Mouse (Mus musculus) MEL (cell line): ENCODE results near the gene Farp1. TPM values are rescaled to one million over a fixed set of nuclear protein-coding genes. Genes with fewer than 3 reads are reported as not detected.

Experiments used
- DNase-seq: peaks from one replicate; pipeline ENCODE4 v3.0.0; 2011; ENCODE audit warnings: low read depth, low spot score
- H3K27ac ChIP-seq: 2 replicates; pipeline ENCODE4 v1.5.1; 2012; ENCODE audit warnings: low read depth, mild to moderate bottlenecking, control low read depth, low read length, moderate library complexity; ENCODE audit not compliant: control insufficient read depth
- H3K27me3 ChIP-seq, 2 experiments: fragments of 150-350 bp in 1 of 2; sonication (generic) in 1 of 2; 2 replicates each; pipeline ENCODE4 v1.6.1; 2012; ENCODE audit warnings: low read length in 2 of 2, mild to moderate bottlenecking in 2 of 2, improper control_type of control experiment in 1 of 2, moderate library complexity in 1 of 2; ENCODE audit not compliant: insufficient read depth in 2 of 2, control insufficient read depth in 1 of 2
- H3K36me3 ChIP-seq, 2 experiments: 2 replicates each; pipeline ENCODE4 v1.6.1; 2012 to 2014; ENCODE audit warnings: low read length in 2 of 2, improper control_type of control experiment in 1 of 2, inconsistent platforms in 1 of 2, mild to moderate bottlenecking in 1 of 2; ENCODE audit not compliant: insufficient read depth in 2 of 2, control insufficient read depth in 1 of 2
- H3K4me1 ChIP-seq, 2 experiments: fragments of 150-350 bp in 1 of 2; sonication (generic) in 1 of 2; 2 replicates each; pipeline ENCODE4 v1.6.1; 2012; ENCODE audit warnings: low read length in 2 of 2, improper control_type of control experiment in 1 of 2, mild to moderate bottlenecking in 1 of 2; ENCODE audit not compliant: insufficient read depth in 2 of 2, control insufficient read depth in 1 of 2
- H3K4me3 ChIP-seq, 2 experiments: fragments of 150-350 bp in 1 of 2; sonication (generic) in 1 of 2; 2 replicates each; pipeline ENCODE4 v1.5.1; 2012; ENCODE audit warnings: low read depth in 2 of 2, low read length in 2 of 2, mild to moderate bottlenecking in 2 of 2, moderate library complexity in 2 of 2, control low read depth in 1 of 2, improper control_type of control experiment in 1 of 2; ENCODE audit not compliant: control insufficient read depth in 1 of 2, insufficient read depth in 1 of 2
- H3K79me2 ChIP-seq: 2 replicates; pipeline ENCODE4 v1.6.1; 2012; ENCODE audit warnings: mild to moderate bottlenecking, low read length, moderate library complexity; ENCODE audit not compliant: control insufficient read depth, poor library complexity, insufficient read depth
- H3K9ac ChIP-seq: 2 replicates; pipeline ENCODE4 v1.6.1; 2012; ENCODE audit warnings: low read depth, mild to moderate bottlenecking, control low read depth, low read length, moderate library complexity; ENCODE audit not compliant: control insufficient read depth, poor library complexity, severe bottlenecking
- H3K9me3 ChIP-seq: fragments of 150-350 bp; sonication (generic); replicated peaks from 2 replicates; pipeline ENCODE4 v1.6.1; 2012; ENCODE audit warnings: mild to moderate bottlenecking, low read length, improper control_type of control experiment, moderate library complexity; ENCODE audit not compliant: insufficient read depth
- CHD2 ChIP-seq: IDR thresholded peaks from 2 replicates; pipeline ENCODE4 v1.6.1; 2011; ENCODE audit warnings: low read length, improper control_type of control experiment
- E2F4 ChIP-seq: IDR thresholded peaks from 2 replicates; pipeline ENCODE4 v1.6.1; 2011; ENCODE audit warnings: low read depth, low read length, improper control_type of control experiment, borderline replicate concordance
- EP300 ChIP-seq, 2 experiments: IDR thresholded peaks; 2 replicates each; pipeline ENCODE4 v1.6.1; 2011; ENCODE audit warnings: improper control_type of control experiment in 2 of 2, low read length in 2 of 2, low read depth in 1 of 2, mild to moderate bottlenecking in 1 of 2
- ETS1 ChIP-seq: IDR thresholded peaks from 2 replicates; pipeline ENCODE4 v1.6.1; 2012; ENCODE audit warnings: low read depth, mild to moderate bottlenecking, inconsistent platforms, low read length, improper control_type of control experiment, moderate library complexity
- GABPA ChIP-seq: IDR thresholded peaks from 2 replicates; pipeline ENCODE4 v1.6.1; 2012; ENCODE audit warnings: low read depth, mild to moderate bottlenecking, inconsistent platforms, low read length, improper control_type of control experiment, moderate library complexity
- JUND ChIP-seq: IDR thresholded peaks from 2 replicates; pipeline ENCODE4 v1.6.1; 2011; ENCODE audit warnings: low read depth, mild to moderate bottlenecking, improper control_type of control experiment, low read length
- MAFK ChIP-seq: IDR thresholded peaks from 2 replicates; pipeline ENCODE4 v1.6.1; 2011; ENCODE audit warnings: low read depth, mild to moderate bottlenecking, low read length, improper control_type of control experiment, borderline replicate concordance
- MAX ChIP-seq: IDR thresholded peaks from 2 replicates; pipeline ENCODE4 v1.6.1; 2011; ENCODE audit warnings: low read length, improper control_type of control experiment
- MEF2A ChIP-seq: IDR thresholded peaks from 2 replicates; pipeline ENCODE4 v1.6.1; 2014; ENCODE audit warnings: low read depth, mild to moderate bottlenecking, inconsistent platforms, low read length, improper control_type of control experiment; ENCODE audit not compliant: poor library complexity, insufficient replicate concordance, severe bottlenecking; ENCODE audit errors: extremely low read depth
- NRF1 ChIP-seq: IDR thresholded peaks from 2 replicates; pipeline ENCODE4 v1.6.1; 2014; ENCODE audit warnings: low read depth, mild to moderate bottlenecking, inconsistent platforms, low read length, improper control_type of control experiment, moderate library complexity; ENCODE audit not compliant: poor library complexity, insufficient read depth, severe bottlenecking
- POLR2A ChIP-seq, 2 experiments: IDR thresholded peaks; 2 replicates each; pipeline ENCODE4 v1.6.1; 2011 to 2012; ENCODE audit warnings: low read length in 2 of 2, mild to moderate bottlenecking in 2 of 2, control low read depth in 1 of 2, improper control_type of control experiment in 1 of 2, low read depth in 1 of 2, moderate library complexity in 1 of 2; ENCODE audit not compliant: control insufficient read depth in 1 of 2, insufficient read depth in 1 of 2, poor library complexity in 1 of 2
- RAD21 ChIP-seq: IDR thresholded peaks from 2 replicates; pipeline ENCODE4 v1.6.1; 2011; ENCODE audit warnings: mild to moderate bottlenecking, low read depth, low read length, improper control_type of control experiment
- SIN3A ChIP-seq: IDR thresholded peaks from 2 replicates; pipeline ENCODE4 v1.6.1; 2012; ENCODE audit warnings: low read length, improper control_type of control experiment, inconsistent platforms
- SMC3 ChIP-seq: IDR thresholded peaks from 2 replicates; pipeline ENCODE4 v1.6.1; 2011; ENCODE audit warnings: low read depth, low read length, improper control_type of control experiment
- TAL1 ChIP-seq: IDR thresholded peaks from 2 replicates; pipeline ENCODE4 v1.6.1; 2012; ENCODE audit warnings: mild to moderate bottlenecking, inconsistent platforms, low read length, moderate library complexity, mixed read lengths
- TBP ChIP-seq: IDR thresholded peaks from 2 replicates; pipeline ENCODE4 v1.8.0; 2011; ENCODE audit warnings: low read depth, low read length, improper control_type of control experiment
- TCF12 ChIP-seq: IDR thresholded peaks from 2 replicates; pipeline ENCODE4 v1.6.1; 2014; ENCODE audit warnings: low read depth, mild to moderate bottlenecking, inconsistent platforms, low read length, improper control_type of control experiment, moderate library complexity
- UBTF ChIP-seq: IDR thresholded peaks from 2 replicates; pipeline ENCODE4 v1.6.1; 2012; ENCODE audit warnings: low read depth, mild to moderate bottlenecking, inconsistent platforms, low read length, improper control_type of control experiment, moderate library complexity, borderline replicate concordance; ENCODE audit not compliant: insufficient read depth
- USF1 ChIP-seq: IDR thresholded peaks from 2 replicates; pipeline ENCODE4 v1.6.1; 2014; ENCODE audit warnings: low read depth, mild to moderate bottlenecking, inconsistent platforms, low read length, improper control_type of control experiment, moderate library complexity
- ZC3H11A ChIP-seq: IDR thresholded peaks from 2 replicates; pipeline ENCODE4 v1.6.1; 2012; ENCODE audit warnings: low read depth, mild to moderate bottlenecking, inconsistent platforms, low read length, improper control_type of control experiment
- polyA plus RNA-seq, 2 experiments: library from polyadenylated mRNA; stranded (reverse) in 1 of 2; unstranded in 1 of 2; fragments of >175 nt in 1 of 2; fragments of >200 nt in 1 of 2; gene quantifications; 2 replicates each; pipeline versions ENCODE4 v1.2.1 to v1.2.4; 2012; ENCODE audit warnings: low replicate concordance in 2 of 2, low read depth in 1 of 2; ENCODE audit not compliant: insufficient read length in 2 of 2, insufficient read depth in 1 of 2, missing spikeins in 1 of 2
- total RNA-seq: library from RNA; depleted of rRNA; stranded (reverse); fragments of 300-350 nt; gene quantifications from 2 replicates; pipeline ENCODE4 v1.2.3, GENCODE M21; 2012

Farp1 gene
- total and polyA plus RNA-seq, 3 experiments: 0.62 to 1.1 TPM; not detected in 1

DNA sequence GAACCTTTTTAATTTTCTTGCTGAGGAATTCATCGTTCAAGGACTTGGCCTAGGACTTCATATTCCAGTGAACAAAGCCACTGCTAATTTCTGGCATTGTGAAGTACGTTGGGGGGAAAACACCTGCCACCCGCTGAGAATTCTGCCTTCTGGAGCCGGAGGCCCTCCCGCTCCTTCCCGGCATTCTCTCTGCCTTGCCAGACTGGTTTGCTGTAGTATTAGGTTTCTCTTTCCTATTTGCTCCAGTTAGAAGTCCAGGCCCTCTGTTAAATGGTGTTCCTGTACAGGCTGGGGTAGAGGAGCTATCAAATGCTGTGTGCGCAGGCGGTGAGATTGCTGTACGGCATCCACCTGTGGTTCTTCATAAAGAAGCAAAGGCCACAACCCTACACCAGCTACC lies 68.5 kb downstream of the Farp1 start:
- no peaks in the 10 kb centered on the region for H3K36me3 ChIP-seq
- no peaks in the 10 kb centered on the region for H3K79me2 ChIP-seq
- H3K4me1 ChIP-seq: no peaks in the 10 kb centered on the region
- DNase-seq: no peak
- no peaks in the 10 kb centered on the region for H3K9me3 ChIP-seq
- TF ChIP-seq ZC3H11A: no peak
- TF ChIP-seq E2F4: no peak
- no peak for TF ChIP-seq TCF12
- no peak overlapping the region for H3K4me3 ChIP-seq
- H3K27me3 ChIP-seq: no peaks in the 10 kb centered on the region
- H3K27ac ChIP-seq: no peak overlapping the region
- no peak overlapping the region for H3K9ac ChIP-seq

DNA sequence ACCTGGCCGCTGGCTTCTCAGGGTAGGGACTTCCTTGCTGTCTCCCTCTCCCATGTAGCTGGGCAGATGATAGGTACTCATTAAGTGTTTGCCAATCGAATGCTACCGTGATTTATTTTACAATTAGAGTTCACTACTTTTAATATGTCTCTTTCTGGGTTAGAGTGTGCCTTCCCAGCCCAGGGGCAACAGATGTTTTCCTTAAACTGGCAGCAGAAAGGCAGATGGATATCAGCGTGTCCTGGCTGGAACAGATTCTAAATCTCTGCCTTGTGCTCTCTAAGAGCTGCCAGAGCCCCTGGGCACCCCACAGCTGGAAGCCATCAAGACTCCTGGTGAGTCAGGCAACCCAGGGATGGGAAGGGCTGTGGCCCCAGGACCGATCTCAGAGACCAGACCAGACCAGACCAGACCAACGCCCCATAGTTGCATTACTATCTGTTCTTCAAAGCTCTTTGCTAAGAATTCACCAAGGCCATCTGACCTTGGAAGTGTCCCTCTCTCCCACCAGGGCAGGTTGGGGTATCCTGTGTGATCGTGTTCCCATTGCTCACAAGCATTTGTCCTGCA lies 69.8 kb downstream of the Farp1 start:
- Histone ChIP-seq H3K4me1 (no peaks in the 10 kb centered on the region), H3K27ac (no peak overlapping the region), H3K4me3 (no peak overlapping the region), H3K9me3 (no peaks in the 10 kb centered on the region), H3K79me2 (no peaks in the 10 kb centered on the region), H3K27me3 (no peaks in the 10 kb centered on the region), H3K9ac (no peak overlapping the region), H3K36me3 (no peaks in the 10 kb centered on the region)
- TF ChIP-seq EP300 (IDR thresholded peaks at IDR 0.05; ENCODE audit: low read depth in 1 of 2, low read length in 2 of 2): no peak
- no peak for TF ChIP-seq MEF2A
- no peak for TF ChIP-seq UBTF
- no peak for TF ChIP-seq SMC3
- no peak for TF ChIP-seq TAL1
- TF ChIP-seq USF1: no peak
- no peak for DNase-seq

DNA sequence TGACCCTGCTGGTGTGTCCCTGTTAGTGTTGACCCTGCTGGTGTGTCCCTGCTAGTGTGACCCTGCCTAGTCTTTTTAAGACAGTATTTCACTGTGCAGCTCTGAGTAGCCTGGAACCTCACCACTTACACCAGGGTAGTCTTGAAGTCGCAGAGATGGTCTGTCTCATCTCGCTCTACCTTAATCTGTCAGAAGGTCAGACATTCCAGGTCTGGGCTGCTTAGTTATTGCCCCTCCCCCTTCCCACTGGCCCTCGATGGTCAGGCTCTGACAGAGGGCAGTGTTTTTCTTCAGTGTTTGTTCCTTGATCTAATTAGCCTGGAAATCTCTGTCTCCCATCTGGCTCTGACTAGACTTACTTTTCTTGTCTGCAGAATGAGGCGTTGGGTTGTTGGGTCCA lies 71.9 kb downstream of the Farp1 start:
- H3K4me1 ChIP-seq: no peaks in the 10 kb centered on the region
- no peak overlapping the region for H3K9ac ChIP-seq
- no peak overlapping the region for H3K4me3 ChIP-seq
- no peak for TF ChIP-seq SIN3A
- TF ChIP-seq EP300 (IDR thresholded peaks at IDR 0.05; ENCODE audit: low read depth in 1 of 2, low read length in 2 of 2): no peak
- TF ChIP-seq NRF1: no peak
- TF ChIP-seq MAX: no peak
- no peak for TF ChIP-seq MAFK
- TF ChIP-seq TBP: no peak
- TF ChIP-seq ETS1: no peak
- no peak for TF ChIP-seq SMC3
- no peak for TF ChIP-seq RAD21
- no peak for TF ChIP-seq CHD2
- TF ChIP-seq TCF12: no peak
- no peak for TF ChIP-seq JUND
- TF ChIP-seq GABPA: no peak
- no peak for TF ChIP-seq POLR2A (IDR thresholded peaks at IDR 0.05; ENCODE audit: control insufficient read depth in 1 of 2, insufficient read depth in 1 of 2, low read depth in 1 of 2, low read length in 2 of 2, poor library complexity in 1 of 2)
- no peak overlapping the region for H3K27ac ChIP-seq
- no peaks in the 10 kb centered on the region for H3K79me2 ChIP-seq
- no peak for DNase-seq
- no peaks in the 10 kb centered on the region for H3K36me3 ChIP-seq
- no peaks in the 10 kb centered on the region for H3K9me3 ChIP-seq
- H3K27me3 ChIP-seq: no peaks in the 10 kb centered on the region
